Mouse (Mus musculus): ENCODE results near the gene Cav2. TPM values are rescaled to one million over a fixed set of nuclear protein-coding genes. Genes with fewer than 3 reads are reported as not detected.

The Cav2 gene
- polyA plus RNA-seq, 1 experiment from 2014 or later = 123 TPM

DNA sequence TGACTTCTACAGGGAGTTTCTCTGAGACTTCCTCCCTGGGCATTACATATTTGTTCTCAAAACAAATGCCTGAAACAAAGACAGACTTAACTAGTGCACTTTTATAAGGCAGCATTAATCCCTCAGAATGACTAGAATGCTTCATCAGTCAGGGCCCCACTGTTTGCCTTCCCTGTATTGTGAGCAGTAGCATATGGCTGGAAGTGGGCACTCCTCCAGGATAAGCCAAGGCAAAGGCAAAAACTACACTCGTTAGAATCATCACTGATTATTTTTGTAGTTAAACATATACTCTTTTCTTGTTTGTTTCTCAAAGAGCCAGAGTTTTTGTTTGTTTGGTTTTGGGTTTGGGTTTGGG is 36.2 kb downstream of the Cav2 start:
- peaks cover 22% of the 10 kb centered on the region for H3K4me1 ChIP-seq (replicated peaks; ENCODE audit: control insufficient read depth, insufficient read depth, low read length)
- H3K9me3 ChIP-seq (ENCODE audit: control insufficient read depth, low read length) = no peaks in the 10 kb centered on the region
- no peaks in the 10 kb centered on the region for H3K27me3 ChIP-seq (ENCODE audit: control insufficient read depth, insufficient read depth, low read depth, low read length)
- WGBS = 8% methylated on average over 1 of the region's 1 CpGs
- H3K36me3 ChIP-seq (ENCODE audit: control insufficient read depth, insufficient read depth, low read length) = no peaks in the 10 kb centered on the region
- H3K9ac ChIP-seq (ENCODE audit: low read length) = no peak overlapping the region
- no peak overlapping the region for H3K4me3 ChIP-seq (ENCODE audit: low read length)
- ATAC-seq (ENCODE audit: low read depth) = no peak; the same call in 1 of the 2 replicates
- peak overlapping the region; percentile 88; the same call in 1 of the 2 replicates for H3K27ac ChIP-seq (ENCODE audit: low read length)
- no peak overlapping the region for H3K4me2 ChIP-seq (ENCODE audit: low read depth, low read length)

DNA sequence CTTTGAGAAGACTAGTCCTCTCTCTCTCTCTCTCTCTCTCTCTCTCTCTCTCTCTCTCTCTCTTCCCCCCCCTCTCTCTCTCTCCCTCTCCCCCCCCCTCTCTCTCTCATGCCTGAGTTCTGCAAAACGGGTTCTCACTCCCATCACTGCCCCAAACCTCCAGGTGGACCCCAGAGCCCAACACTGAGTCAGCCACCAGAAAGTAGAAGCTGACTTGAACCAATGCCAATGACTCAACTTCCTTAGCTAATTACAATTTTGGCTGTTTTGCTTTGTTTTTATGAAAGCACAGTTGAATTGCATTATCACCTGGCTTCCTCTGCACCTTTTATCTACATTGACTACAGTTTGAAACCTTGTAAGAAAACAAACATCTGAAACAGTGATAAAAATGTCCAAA is 37.0 kb downstream of the Cav2 start:
- H3K27ac ChIP-seq (ENCODE audit: low read length) = no peak overlapping the region
- no peaks in the 10 kb centered on the region for H3K9me3 ChIP-seq (ENCODE audit: control insufficient read depth, low read length)
- H3K4me2 ChIP-seq (ENCODE audit: low read depth, low read length) = no peak overlapping the region
- H3K9ac ChIP-seq (ENCODE audit: low read length) = no peak overlapping the region
- H3K27me3 ChIP-seq (ENCODE audit: control insufficient read depth, insufficient read depth, low read depth, low read length) = no peaks in the 10 kb centered on the region
- no peak for ATAC-seq (ENCODE audit: low read depth)
- peaks cover 22% of the 10 kb centered on the region for H3K4me1 ChIP-seq (replicated peaks; ENCODE audit: control insufficient read depth, insufficient read depth, low read length)
- no peak overlapping the region for H3K4me3 ChIP-seq (ENCODE audit: low read length)
- H3K36me3 ChIP-seq (ENCODE audit: control insufficient read depth, insufficient read depth, low read length) = no peaks in the 10 kb centered on the region
- 18% methylated on average over 1 of the region's 1 CpGs for WGBS

DNA sequence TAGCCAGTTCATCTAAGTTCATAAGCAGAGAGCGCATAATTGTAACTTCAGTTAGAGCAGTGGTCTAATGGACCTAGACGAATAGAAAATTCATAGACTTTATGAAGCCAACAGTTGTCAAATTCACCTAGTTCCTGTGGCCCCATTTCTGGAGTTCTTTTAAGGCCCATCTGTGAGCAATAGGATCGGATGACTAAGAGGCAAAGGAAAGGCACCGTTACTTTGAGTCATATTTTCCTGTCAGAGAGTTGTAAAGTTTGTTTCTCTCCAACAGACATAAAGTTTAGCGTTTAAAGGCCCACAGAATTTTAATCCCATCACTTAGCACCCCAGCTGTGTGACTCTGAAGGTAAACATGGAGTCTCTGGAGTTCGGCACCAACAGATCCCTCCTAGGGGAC is 41.0 kb downstream of the Cav2 start:
- 69% methylated on average over 6 of the region's 6 CpGs for WGBS
- no peak for ATAC-seq (ENCODE audit: low read depth)

DNA sequence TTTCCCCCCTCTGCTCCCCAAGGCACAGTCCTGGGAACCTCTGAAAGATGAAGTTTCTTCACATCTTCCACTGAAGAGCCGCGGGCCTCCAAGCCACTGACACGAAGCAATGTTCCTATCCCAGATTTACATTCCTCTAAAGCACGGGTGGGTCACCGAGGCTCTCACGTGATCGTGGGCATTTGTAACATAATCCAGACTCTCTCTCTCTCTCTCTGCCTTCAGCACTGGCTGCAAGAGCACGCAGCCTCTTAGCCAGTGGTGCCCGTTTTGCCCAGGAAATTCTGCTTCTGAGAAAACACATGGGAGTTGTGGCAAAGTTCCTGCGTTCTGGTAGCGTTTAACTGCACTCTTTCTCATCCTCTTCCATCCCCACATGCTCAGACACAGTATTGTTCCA is 46.2 kb downstream of the Cav2 start:
- H3K4me2 ChIP-seq (ENCODE audit: low read depth, low read length) = no peak overlapping the region
- no peak for ATAC-seq (ENCODE audit: low read depth)
- no peak overlapping the region for H3K27ac ChIP-seq (ENCODE audit: low read length)
- H3K4me1 ChIP-seq (replicated peaks; ENCODE audit: control insufficient read depth, insufficient read depth, low read length) = peaks cover 3% of the 10 kb centered on the region; the same call in 1 of the 2 replicates
- no peak overlapping the region for H3K4me3 ChIP-seq (ENCODE audit: low read length)
- no peak overlapping the region for H3K9ac ChIP-seq (ENCODE audit: low read length)
- no peaks in the 10 kb centered on the region for H3K27me3 ChIP-seq (ENCODE audit: control insufficient read depth, insufficient read depth, low read depth, low read length)
- H3K36me3 ChIP-seq (ENCODE audit: control insufficient read depth, insufficient read depth, low read length) = no peaks in the 10 kb centered on the region; the same call in 1 of the 2 replicates
- WGBS = 42% methylated on average over 11 of the region's 11 CpGs
- no peaks in the 10 kb centered on the region for H3K9me3 ChIP-seq (ENCODE audit: control insufficient read depth, low read length)

More for the DNA sequence above, 41.0 kb downstream of the Cav2 start:
- H3K27me3 ChIP-seq (ENCODE audit: control insufficient read depth, insufficient read depth, low read depth, low read length) = no peaks in the 10 kb centered on the region
- no peak overlapping the region for H3K4me2 ChIP-seq (ENCODE audit: low read depth, low read length)
- H3K36me3 ChIP-seq (ENCODE audit: control insufficient read depth, insufficient read depth, low read length) = no peaks in the 10 kb centered on the region; the same call in 1 of the 2 replicates
- no peak overlapping the region for H3K27ac ChIP-seq (ENCODE audit: low read length)
- H3K9me3 ChIP-seq (ENCODE audit: control insufficient read depth, low read length) = no peaks in the 10 kb centered on the region
- no peak overlapping the region for H3K9ac ChIP-seq (ENCODE audit: low read length)
- H3K4me1 ChIP-seq (replicated peaks; ENCODE audit: control insufficient read depth, insufficient read depth, low read length) = peaks cover 5% of the 10 kb centered on the region
- H3K4me3 ChIP-seq (ENCODE audit: low read length) = no peak overlapping the region

DNA sequence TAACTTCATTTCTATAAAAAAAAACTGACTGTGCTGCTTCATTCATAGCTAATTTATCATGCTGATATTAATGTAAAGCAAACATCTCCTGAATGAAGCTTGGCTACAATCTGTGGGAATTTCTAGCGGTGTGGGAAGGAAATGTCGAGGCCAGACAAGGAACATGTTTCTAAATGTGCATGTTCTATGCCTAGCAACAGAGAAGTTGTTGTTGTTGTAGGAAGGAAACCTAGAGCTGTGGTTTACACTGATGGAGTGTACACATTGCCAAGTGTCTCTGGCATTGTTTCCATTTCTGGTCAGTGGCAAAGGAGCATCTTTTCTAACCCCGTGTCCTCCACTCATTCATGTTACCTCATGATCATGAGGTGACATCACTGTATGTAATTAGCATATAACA is 48.8 kb downstream of the Cav2 start:
- Histone ChIP-seq H3K9ac (ENCODE audit: low read length) (no peak overlapping the region), H3K4me2 (ENCODE audit: low read depth, low read length) (no peak overlapping the region), H3K36me3 (ENCODE audit: control insufficient read depth, insufficient read depth, low read length) (no peaks in the 10 kb centered on the region; the same call in 1 of the 2 replicates), H3K4me3 (ENCODE audit: low read length) (no peak overlapping the region), H3K9me3 (ENCODE audit: control insufficient read depth, low read length) (no peaks in the 10 kb centered on the region), H3K4me1 (replicated peaks; ENCODE audit: control insufficient read depth, insufficient read depth, low read length) (peaks cover 3% of the 10 kb centered on the region; the same call in 1 of the 2 replicates), H3K27ac (ENCODE audit: low read length) (no peak overlapping the region), H3K27me3 (ENCODE audit: control insufficient read depth, insufficient read depth, low read depth, low read length) (no peaks in the 10 kb centered on the region)
- WGBS = 38% methylated on average over 3 of the region's 3 CpGs
- ATAC-seq (ENCODE audit: low read depth) = peak; percentile 64

DNA sequence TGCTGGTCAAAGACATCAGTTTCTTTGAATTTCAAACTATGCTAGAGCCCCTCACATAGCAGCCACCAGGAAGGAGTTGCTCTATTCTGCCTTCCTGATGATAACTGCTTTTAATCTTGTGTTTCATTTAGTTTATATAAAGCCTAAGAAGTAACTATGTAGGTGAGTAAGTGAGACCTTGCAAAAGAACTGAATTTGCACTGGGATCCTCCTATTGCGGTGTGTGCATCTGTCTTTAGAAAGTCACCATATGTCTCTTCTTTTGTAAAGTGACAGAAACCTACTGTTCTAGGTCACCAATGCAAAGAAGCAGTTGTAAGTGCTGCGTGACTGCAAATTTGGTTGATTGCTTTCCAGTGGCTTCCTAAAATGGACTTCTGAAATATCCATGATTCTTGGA is 56.7 kb downstream of the Cav2 start:
- Histone ChIP-seq H3K4me1 (replicated peaks; ENCODE audit: control insufficient read depth, insufficient read depth, low read length) (no peaks in the 10 kb centered on the region), H3K9ac (ENCODE audit: low read length) (no peak overlapping the region), H3K27me3 (ENCODE audit: control insufficient read depth, insufficient read depth, low read depth, low read length) (no peaks in the 10 kb centered on the region), H3K36me3 (ENCODE audit: control insufficient read depth, insufficient read depth, low read length) (peaks cover 3% of the 10 kb centered on the region; the same call in 1 of the 2 replicates), H3K4me3 (ENCODE audit: low read length) (no peak overlapping the region), H3K27ac (ENCODE audit: low read length) (no peak overlapping the region), H3K9me3 (ENCODE audit: control insufficient read depth, low read length) (no peaks in the 10 kb centered on the region), H3K4me2 (ENCODE audit: low read depth, low read length) (no peak overlapping the region)
- WGBS = 87% methylated on average over 2 of the region's 2 CpGs
- no peak for ATAC-seq (ENCODE audit: low read depth)

Other genes starting within 250 kb of the Cav2 start
- gene Tes, start 216.0 kb upstream of the Cav2 start, polyA plus RNA-seq (2015; fragmentation: Nextera tagmentation; extraction: Ambion mirVana) = 66.3 and 68.2 TPM in 2 replicates
- 658 and 664 TPM in 2 replicates for gene Cav1, start 25.1 kb downstream of the Cav2 start, polyA plus RNA-seq (2015; fragmentation: Nextera tagmentation; extraction: Ambion mirVana)
- gene Met, start 182.6 kb downstream of the Cav2 start, polyA plus RNA-seq (2015; fragmentation: Nextera tagmentation; extraction: Ambion mirVana) = 8.3 TPM in 2 replicates